Mouse (Mus musculus) stomach, postnatal 0 days (tissue): ENCODE data around the gene Inca1. TPM values are rescaled to one million over a fixed set of nuclear protein-coding genes. Genes with fewer than 3 reads are reported as not detected.

Source experiments
- ATAC-seq: fragments of 200-750 bp; cut with Nextera tagmentation; 2 replicates; pipeline ENCODE4 v1.8.0; 2017; ENCODE audit not compliant: low FRiP score, low TSS enrichment
- DNase-seq: peaks from one replicate; pipeline ENCODE4 v3.0.0-alpha.2; 2016; ENCODE audit warnings: low spot score
- H3K27ac ChIP-seq: fragments of 300-500 bp; sonication (generic); replicated peaks from 2 replicates; pipeline ENCODE4 v1.5.1; 2014; ENCODE audit warnings: mild to moderate bottlenecking, control low read depth
- H3K27me3 ChIP-seq: fragments of 300-500 bp; sonication (generic); 2 replicates; pipeline ENCODE4 v1.6.1; 2014; ENCODE audit warnings: low read length; ENCODE audit not compliant: control insufficient read depth, insufficient read depth
- H3K36me3 ChIP-seq: fragments of 300-500 bp; sonication (generic); 2 replicates; pipeline ENCODE4 v1.6.1; 2014; ENCODE audit warnings: low read length, mixed read lengths; ENCODE audit not compliant: control insufficient read depth, insufficient read depth
- H3K4me1 ChIP-seq: fragments of 300-500 bp; sonication (generic); replicated peaks from 2 replicates; pipeline ENCODE4 v1.6.1; 2014; ENCODE audit warnings: antibody characterized with exemption; ENCODE audit not compliant: control insufficient read depth, insufficient read depth
- H3K4me2 ChIP-seq: fragments of 300-500 bp; sonication (generic); replicated peaks from 2 replicates; pipeline ENCODE4 v1.6.1; 2014; ENCODE audit warnings: low read depth, mild to moderate bottlenecking, control low read depth, moderate library complexity
- H3K4me3 ChIP-seq: fragments of 300-500 bp; sonication (generic); 2 replicates; pipeline ENCODE4 v1.5.1; 2014; ENCODE audit warnings: low read depth, low read length, control low read depth
- H3K9ac ChIP-seq: fragments of 300-500 bp; sonication (generic); 2 replicates; pipeline ENCODE4 v1.6.1; 2014; ENCODE audit warnings: mild to moderate bottlenecking, low read length, control low read depth, mixed read lengths
- H3K9me3 ChIP-seq: fragments of 300-500 bp; sonication (generic); 2 replicates; pipeline ENCODE4 v1.6.1; 2016; ENCODE audit warnings: low read length; ENCODE audit not compliant: control insufficient read depth
- CTCF ChIP-seq: IDR thresholded peaks from 2 replicates; pipeline ENCODE4 v1.5.1; 2016; ENCODE audit warnings: antibody characterized with exemption, low read depth, mild to moderate bottlenecking, moderate library complexity
- EP300 ChIP-seq: optimal IDR thresholded peaks from 2 replicates; pipeline ENCODE3; 2016; ENCODE audit warnings: antibody characterized with exemption
- WGBS: fragments of 180-500 bp; shearing (Covaris S2); extraction: QIAGEN DNeasy Blood & Tissue Kit; methylation state at CpG from one replicate; pipeline ENCODE4 v1.1.7; 2014; 5-methylcytosine and 5-hydroxymethylcytosine counted together
- polyA plus RNA-seq: library from polyadenylated mRNA; unstranded; fragments of >200 nt; fragmentation: Nextera tagmentation; extraction: Ambion mirVana; gene quantifications from 2 replicates; pipeline ENCODE4 v1.2.1, GENCODE M21; 2015

Gene Inca1
- polyA plus RNA-seq, 1 experiment from 2014 or later, result 1.6 TPM

- Histone ChIP-seq H3K36me3 (peaks cover 3% of the 10 kb centered on the region; the same call in 1 of the 2 replicates), H3K4me3 (no peak overlapping the region), H3K4me2 (no peak overlapping the region), H3K27me3 (no peaks in the 10 kb centered on the region), H3K4me1 (0 out of 2 replicates have a peak, but pooled peaks cover 4% of the 10 kb centered on the region), H3K27ac (no peak overlapping the region), H3K9me3 (no peaks in the 10 kb centered on the region), H3K9ac (no peak overlapping the region)
- DNase-seq, result no peak
- 82% methylated on average over 16 of the region's 16 CpGs for WGBS
- no peak for ATAC-seq
- TF ChIP-seq CTCF (no peak), EP300 (no peak)
These were observed 28.5 kb downstream of the Inca1 start for GRCm38 (mm10) chr11:70671333-70672047.

- TF ChIP-seq CTCF, result no peak
- no peak for TF ChIP-seq EP300
- 41% methylated on average over 14 of the region's 14 CpGs for WGBS
- H3K4me1 ChIP-seq, result 0 out of 2 replicates have a peak, but pooled peaks cover 4% of the 10 kb centered on the region
- peaks cover 3% of the 10 kb centered on the region; the same call in 1 of the 2 replicates for H3K36me3 ChIP-seq
- H3K9ac ChIP-seq, result peak overlapping the region; percentile 67
- H3K4me2 ChIP-seq, result peak overlapping the region; percentile 78
- H3K4me3 ChIP-seq, result peak overlapping the region; percentile 65
- H3K27me3 ChIP-seq, result no peaks in the 10 kb centered on the region
- no peaks in the 10 kb centered on the region for H3K9me3 ChIP-seq
- DNase-seq, result no peak
- ATAC-seq, result no peak
- H3K27ac ChIP-seq, result peak overlapping the region; percentile 96
These were observed 29.5 kb downstream of the Inca1 start for GRCm38 (mm10) chr11:70670483-70670882.

GRCm38 (mm10) chr11:70669582-70670345 is 30.2 kb downstream of the Inca1 start:
- Histone ChIP-seq H3K36me3 (peaks cover 3% of the 10 kb centered on the region; the same call in 1 of the 2 replicates), H3K4me1 (0 out of 2 replicates have a peak, but pooled peaks cover 4% of the 10 kb centered on the region), H3K4me2 (peak overlapping the region; percentile 78), H3K9me3 (no peaks in the 10 kb centered on the region), H3K4me3 (peak overlapping the region; percentile 65), H3K9ac (peak overlapping the region; percentile 67), H3K27me3 (no peaks in the 10 kb centered on the region), H3K27ac (peak overlapping the region; percentile 96)
- under 1% methylated on average over 30 of the region's 31 CpGs for WGBS
- DNase-seq (peak; percentile 72), ATAC-seq (peak; percentile 9)
- peak; percentile 72 for TF ChIP-seq CTCF
- TF ChIP-seq EP300, result no peak

GRCm38 (mm10) chr11:70668771-70669505 is 31.0 kb downstream of the Inca1 start, which contains the start of gene Spag7:
TSS of gene Spag7 (minus strand) at chr11:70669416.
- DNase-seq, result peak; percentile 97
- WGBS, result under 1% methylated on average over 43 of the region's 44 CpGs
- peak within 1 kb of the TSS; percentile 78 for H3K4me2 ChIP-seq
- TF ChIP-seq CTCF (no peak; the same call in 1 of the 2 replicates), EP300 (peak; percentile 77)
- 0 out of 2 replicates have a peak, but pooled peaks cover 4% of the 10 kb centered on the region for H3K4me1 ChIP-seq
- peak within 1 kb of the TSS; percentile 96 for H3K27ac ChIP-seq
- peak within 1 kb of the TSS; percentile 67 for H3K9ac ChIP-seq
- no peaks in the 10 kb centered on the region for H3K9me3 ChIP-seq
- H3K4me3 ChIP-seq, result peak within 1 kb of the TSS; percentile 65
- peaks cover 9% of the 10 kb centered on the region for H3K36me3 ChIP-seq
- no peaks in the 10 kb centered on the region for H3K27me3 ChIP-seq
- ATAC-seq, result peak; percentile 96

GRCm38 (mm10) chr11:70668335-70668770 is 31.6 kb downstream of the Inca1 start:
- peak overlapping the region; percentile 65 for H3K4me3 ChIP-seq
- ATAC-seq, result peak; percentile 63
- TF ChIP-seq CTCF, result 0 out of 2 replicates have a peak, but pooled peaks have one; percentile 0
- no peak for TF ChIP-seq EP300
- H3K4me2 ChIP-seq, result peak overlapping the region; percentile 61
- H3K9me3 ChIP-seq, result no peaks in the 10 kb centered on the region
- peak overlapping the region; percentile 79 for H3K27ac ChIP-seq
- H3K27me3 ChIP-seq, result no peaks in the 10 kb centered on the region
- peak overlapping the region; percentile 50 for H3K9ac ChIP-seq
- 0 out of 2 replicates have a peak, but pooled peaks cover 4% of the 10 kb centered on the region for H3K4me1 ChIP-seq
- WGBS, result under 1% methylated on average over 15 of the region's 15 CpGs
- peak; percentile 84 for DNase-seq
- peaks cover 13% of the 10 kb centered on the region for H3K36me3 ChIP-seq
